Mouse (Mus musculus) C2C12 (cell line): ENCODE data around the gene Tnfsf13b.

Experiments
- CEBPB ChIP-seq: IDR thresholded peaks from one replicate; pipeline ENCODE4 v1.6.1; 2011; ENCODE audit warnings: low read depth, mild to moderate bottlenecking, control low read depth, moderate library complexity
- CTCF ChIP-seq: IDR thresholded peaks from one replicate; pipeline ENCODE4 v1.5.1; 2011; ENCODE audit not compliant: control insufficient read depth, insufficient read depth, insufficient read length
- MAX ChIP-seq: IDR thresholded peaks from one replicate; pipeline ENCODE4 v1.6.1; 2011; ENCODE audit warnings: mild to moderate bottlenecking, control low read depth
- MYOD1 ChIP-seq: IDR thresholded peaks from one replicate; pipeline ENCODE4 v1.6.1; 2011; ENCODE audit warnings: low read depth; ENCODE audit not compliant: control insufficient read depth, insufficient read length
- USF1 ChIP-seq: IDR thresholded peaks from one replicate; pipeline ENCODE4 v1.6.1; 2011; ENCODE audit warnings: low read depth, mild to moderate bottlenecking, control low read depth, moderate library complexity

DNA sequence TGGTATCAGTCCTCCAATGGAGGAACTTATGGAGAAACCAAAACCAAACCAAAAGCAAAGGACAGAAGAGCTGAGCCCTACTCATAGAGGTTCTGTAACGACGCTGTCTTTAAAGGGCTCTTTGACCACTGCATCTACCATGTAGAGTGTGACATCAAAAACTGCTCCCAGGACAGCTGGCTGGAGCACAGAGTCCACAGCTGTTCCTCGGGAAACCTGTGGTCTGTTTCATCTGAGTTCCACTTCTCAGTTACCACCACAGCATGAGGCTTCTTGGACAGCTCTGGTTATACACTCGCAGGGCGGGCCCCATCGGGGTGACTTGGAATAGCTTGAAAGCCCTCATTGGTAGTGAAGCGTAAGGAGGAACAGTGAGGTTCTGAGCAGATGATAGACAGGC is 61.5 kb downstream of the Tnfsf13b start:
- TF ChIP-seq MAX (no peak), USF1 (no peak), CTCF (no peak), MYOD1 (no peak), CEBPB (no peak)
